Mouse (Mus musculus) thymus, adult 2 months (tissue): Measurements from ENCODE around the gene Larp4.

ENCODE experiments used
- CTCF ChIP-seq: fragments of 200-500 bp; IDR thresholded peaks from 2 replicates; pipeline ENCODE4 v1.5.1; 2012; ENCODE audit warnings: mild to moderate bottlenecking, control low read depth, low read length, moderate library complexity, borderline replicate concordance; ENCODE audit not compliant: control insufficient read depth, poor library complexity, insufficient read depth; ENCODE audit errors: extremely low read depth
- POLR2A ChIP-seq: fragments of 200-500 bp; IDR thresholded peaks from 2 replicates; pipeline ENCODE4 v1.6.1; 2012; ENCODE audit warnings: mild to moderate bottlenecking, low read length, control low read depth, moderate library complexity; ENCODE audit not compliant: control insufficient read depth, poor library complexity, insufficient read depth; ENCODE audit errors: extremely low read depth

DNA sequence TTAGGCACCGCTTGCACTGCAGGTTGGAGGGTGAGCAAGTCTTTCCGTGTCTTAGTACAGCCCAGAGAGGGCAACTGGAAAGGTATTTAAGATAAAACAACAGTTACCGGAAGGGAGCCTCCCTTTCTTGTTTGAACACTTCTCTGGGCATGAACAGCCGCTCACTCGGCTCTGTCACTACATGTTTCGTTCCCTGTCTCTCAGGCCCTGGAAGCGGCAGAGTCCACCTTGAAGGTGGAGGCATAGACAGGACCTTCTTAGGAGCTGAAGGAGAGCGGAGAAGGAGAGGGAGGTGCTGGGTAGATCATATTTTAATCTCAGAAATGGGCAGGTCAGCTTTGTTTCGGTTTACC, 72.2 kb downstream of the Larp4 start:
- TF ChIP-seq POLR2A (no peak), CTCF (no peak)
